In the genomic region with DNA sequence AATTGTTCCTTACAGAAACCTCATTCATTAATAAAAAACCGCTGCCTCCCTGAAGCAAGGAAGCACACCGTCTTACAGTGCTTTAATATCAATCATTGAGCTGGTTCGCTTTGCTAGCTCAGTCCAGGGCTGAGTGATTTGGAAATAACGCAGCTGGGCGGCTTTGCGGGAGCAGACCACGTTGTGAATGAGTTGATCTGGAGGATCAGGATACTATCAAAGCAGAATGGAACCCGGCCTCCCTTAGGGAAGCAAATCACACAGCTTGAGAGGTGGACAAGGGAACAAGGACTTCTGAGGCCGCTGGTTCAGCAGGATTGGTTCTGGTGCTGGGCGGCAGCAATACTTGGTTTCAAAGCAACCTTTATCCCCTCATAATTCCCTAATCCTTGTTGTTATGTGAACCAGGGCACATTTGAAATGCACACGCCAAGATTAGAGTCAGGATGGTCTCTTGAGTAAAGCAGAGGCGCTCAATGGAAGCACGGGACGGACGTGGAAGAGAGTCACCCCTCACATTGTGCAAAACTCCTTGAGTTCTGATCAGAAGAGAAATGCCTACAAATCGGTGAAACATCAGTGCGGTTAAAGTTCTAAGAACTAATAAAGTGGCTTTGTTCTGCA, we compare ENCODE assay signal across 20 mouse cellular contexts. TPM values are rescaled to one million over a fixed set of nuclear protein-coding genes. Genes with fewer than 3 reads are reported as not detected.
DNase-seq lines count a peak whose midpoint lies in the region; ATAC-seq and TF ChIP-seq lines count a peak whose summit lies in the region.
"Had no signal": no experiment of that assay in that cellular context is flagged by ENCODE, and none has a peak within 500 bp of the region (broad histone marks: within the 10 kb centered on the region; RNA-seq: fewer than 3 reads in every experiment).

No protein-coding gene starts in this region.

- H3ac ChIP-seq in myocyte (ENCODE audit: control insufficient read depth, insufficient read length) = no peak overlapping the region

- no peaks in the 10 kb centered on the region for H3K27me3 ChIP-seq in hindbrain, embryonic 13.5 days
- no peaks in the 10 kb centered on the region for H3K27me3 ChIP-seq in hindbrain, embryonic 16.5 days (replicated peaks; ENCODE audit: control insufficient read depth, insufficient read depth, low read length)
- no peaks in the 10 kb centered on the region for H3K27me3 ChIP-seq in lung, postnatal 0 days (replicated peaks; ENCODE audit: insufficient read depth, low read length)
- H3K27me3 ChIP-seq in limb, embryonic 12.5 days = no peaks in the 10 kb centered on the region
- no peaks in the 10 kb centered on the region for H3K27me3 ChIP-seq in myocyte (ENCODE audit: control insufficient read depth, insufficient read depth, insufficient read length)
- H3K27me3 ChIP-seq: embryonic facial prominence, embryonic 12.5 days; heart, embryonic 13.5 days; limb, embryonic 13.5 days had no signal

- no peak for TF ChIP-seq EP300 in lung, postnatal 0 days (IDR thresholded peaks at IDR 0.05)

- no peaks in the 10 kb centered on the region for H3K79me2 ChIP-seq in myocyte (ENCODE audit: control insufficient read depth, insufficient read depth)

- TF ChIP-seq POLR2A in lung, adult 2 months (IDR thresholded peaks at IDR 0.05; ENCODE audit: borderline replicate concordance, extremely low read depth, low read depth, low read length) = no peak
- no peak for TF ChIP-seq POLR2A in myocyte (IDR thresholded peaks at IDR 0.05; ENCODE audit: insufficient read length, low read depth)

- DNase-seq in lung, postnatal 0 days (ENCODE audit: low spot score) = peak; percentile 41
- DNase-seq in lung, adult 2 months = no peak
- no peak for DNase-seq in thymus, postnatal 14 days
- DNase-seq: adrenal gland, postnatal 14 days; B cell, adult 2 months; cerebellum, adult 9-10 months; gastrocnemius, adult 2 months; heart, postnatal 36 days; kidney, postnatal 10 days; right cerebral cortex, adult 18-20 months had no signal

- H3K9ac ChIP-seq in hindbrain, embryonic 13.5 days = 0 out of 2 replicates have a peak overlapping the region, but pooled peaks have one; percentile 2
- H3K9ac ChIP-seq in hindbrain, embryonic 16.5 days (ENCODE audit: low read depth, low read length) = no peak overlapping the region
- no peak overlapping the region for H3K9ac ChIP-seq in lung, postnatal 0 days (replicated peaks; ENCODE audit: low read depth)
- H3K9ac ChIP-seq in limb, embryonic 12.5 days (replicated peaks) = 0 out of 2 replicates have a peak overlapping the region, but pooled peaks have one; percentile 31
- H3K9ac ChIP-seq: embryonic facial prominence, embryonic 12.5 days; heart, embryonic 13.5 days; limb, embryonic 13.5 days; liver, embryonic 14.5 days had no signal

- no peak overlapping the region for H3K4me2 ChIP-seq in hindbrain, embryonic 13.5 days
- H3K4me2 ChIP-seq in hindbrain, embryonic 16.5 days (ENCODE audit: low read length) = no peak overlapping the region
- H3K4me2 ChIP-seq in lung, postnatal 0 days (replicated peaks; ENCODE audit: low read depth, low read length) = no peak overlapping the region
- no peak overlapping the region for H3K4me2 ChIP-seq in limb, embryonic 12.5 days
- peak overlapping the region; percentile 18 for H3K4me2 ChIP-seq in myocyte (ENCODE audit: low read depth)
- H3K4me2 ChIP-seq: embryonic facial prominence, embryonic 12.5 days; heart, embryonic 13.5 days; limb, embryonic 13.5 days had no signal

- ATAC-seq in hindbrain, embryonic 13.5 days (ENCODE audit: low FRiP score) = no peak
- ATAC-seq in hindbrain, embryonic 16.5 days = no peak
- ATAC-seq in lung, postnatal 0 days = no peak
- no peak for ATAC-seq in limb, embryonic 12.5 days (ENCODE audit: insufficient number of reproducible peaks, insufficient read depth, low FRiP score, low TSS enrichment, low read depth)
- ATAC-seq: activated CD4-positive, CD25-positive, alpha-beta regulatory T cell, adult 4 months; Patski had no signal

- WGBS in hindbrain, embryonic 13.5 days = 54% methylated on average over 17 of the region's 17 CpGs
- 51% methylated on average over 17 of the region's 17 CpGs for WGBS in hindbrain, embryonic 16.5 days
- 70% methylated on average over 17 of the region's 17 CpGs for WGBS in lung, postnatal 0 days
- 77% methylated on average over 17 of the region's 17 CpGs for WGBS in lung, adult 2 months
- WGBS in limb, embryonic 12.5 days = 55% methylated on average over 17 of the region's 17 CpGs

- no peak for TF ChIP-seq CTCF in lung, postnatal 0 days (IDR thresholded peaks at IDR 0.05)
- TF ChIP-seq CTCF in lung, adult 2 months (IDR thresholded peaks at IDR 0.05; ENCODE audit: insufficient read depth, low read length) = no peak

- H3K27ac ChIP-seq in hindbrain, embryonic 13.5 days = no peak overlapping the region
- H3K27ac ChIP-seq in hindbrain, embryonic 16.5 days (ENCODE audit: low read depth, low read length) = no peak overlapping the region
- H3K27ac ChIP-seq in lung, postnatal 0 days (ENCODE audit: low read length) = no peak overlapping the region
- H3K27ac ChIP-seq in limb, embryonic 12.5 days = no peak overlapping the region
- H3K27ac ChIP-seq: embryonic facial prominence, embryonic 12.5 days; gastrocnemius, adult 2 months; heart, embryonic 13.5 days; limb, embryonic 13.5 days; liver, embryonic 14.5 days had no signal

- no peaks in the 10 kb centered on the region for H3K9me3 ChIP-seq in hindbrain, embryonic 13.5 days
- no peaks in the 10 kb centered on the region for H3K9me3 ChIP-seq in hindbrain, embryonic 16.5 days (ENCODE audit: control insufficient read depth, low read length)
- H3K9me3 ChIP-seq in lung, postnatal 0 days (ENCODE audit: low read length) = no peaks in the 10 kb centered on the region
- no peaks in the 10 kb centered on the region for H3K9me3 ChIP-seq in limb, embryonic 12.5 days
- H3K9me3 ChIP-seq: embryonic facial prominence, embryonic 12.5 days; heart, embryonic 13.5 days; limb, embryonic 13.5 days had no signal

- peaks cover 5% of the 10 kb centered on the region; the same call in 1 of the 2 replicates for H3K4me1 ChIP-seq in hindbrain, embryonic 13.5 days (replicated peaks)
- H3K4me1 ChIP-seq in hindbrain, embryonic 16.5 days (ENCODE audit: control insufficient read depth, insufficient read depth, low read depth, low read length) = no peaks in the 10 kb centered on the region
- no peaks in the 10 kb centered on the region for H3K4me1 ChIP-seq in lung, postnatal 0 days (ENCODE audit: insufficient read depth, low read depth, low read length)
- no peaks in the 10 kb centered on the region for H3K4me1 ChIP-seq in lung, adult 2 months (ENCODE audit: control insufficient read depth, insufficient read depth, low read length)
- H3K4me1 ChIP-seq in limb, embryonic 12.5 days (replicated peaks) = peaks cover 9% of the 10 kb centered on the region; the same call in 1 of the 2 replicates
- H3K4me1 ChIP-seq: embryonic facial prominence, embryonic 12.5 days had no signal

- no peaks in the 10 kb centered on the region for H3K36me3 ChIP-seq in hindbrain, embryonic 13.5 days
- H3K36me3 ChIP-seq in hindbrain, embryonic 16.5 days (ENCODE audit: control insufficient read depth, insufficient read depth, low read length) = no peaks in the 10 kb centered on the region
- no peaks in the 10 kb centered on the region for H3K36me3 ChIP-seq in lung, postnatal 0 days (ENCODE audit: insufficient read depth, low read length)
- no peaks in the 10 kb centered on the region for H3K36me3 ChIP-seq in limb, embryonic 12.5 days
- no peaks in the 10 kb centered on the region for H3K36me3 ChIP-seq in myocyte (ENCODE audit: control insufficient read depth, insufficient read depth)
- H3K36me3 ChIP-seq: embryonic facial prominence, embryonic 12.5 days; heart, embryonic 13.5 days; limb, embryonic 13.5 days had no signal

- H3K4me3 ChIP-seq in hindbrain, embryonic 13.5 days = no peak overlapping the region
- no peak overlapping the region for H3K4me3 ChIP-seq in hindbrain, embryonic 16.5 days (ENCODE audit: low read length)
- no peak overlapping the region for H3K4me3 ChIP-seq in lung, postnatal 0 days (ENCODE audit: low read depth, low read length)
- no peak overlapping the region for H3K4me3 ChIP-seq in lung, adult 2 months (replicated peaks; ENCODE audit: extremely low read depth, low read depth, low read length)
- H3K4me3 ChIP-seq in limb, embryonic 12.5 days (replicated peaks) = no peak overlapping the region
- no peak overlapping the region for H3K4me3 ChIP-seq in myocyte
- H3K4me3 ChIP-seq: embryonic facial prominence, embryonic 12.5 days; gastrocnemius, adult 2 months; heart, embryonic 13.5 days; limb, embryonic 13.5 days had no signal

TF ChIP-seq in myocyte, 11 proteins besides CTCF, POLR2A, EP300 and RAD21 (continues in another document):
- TF ChIP-seq POLR2AphosphoS2 (IDR thresholded peaks at IDR 0.05; ENCODE audit: insufficient read length, low read depth) (no peak), MYOD1 (IDR thresholded peaks at IDR 0.05; ENCODE audit: control insufficient read depth in 1 of 3, insufficient read length in 2 of 3, low read depth in 2 of 3) (no peak), TCF3 (IDR thresholded peaks at IDR 0.05; ENCODE audit: insufficient read length, low read depth) (no peak), MYOG (IDR thresholded peaks at IDR 0.05; ENCODE audit: control insufficient read depth in 1 of 3, insufficient read depth in 1 of 3, insufficient read length in 2 of 3, low read depth in 2 of 3) (no peak), E2F4 (IDR thresholded peaks at IDR 0.05; ENCODE audit: insufficient read depth) (no peak), CEBPB (IDR thresholded peaks at IDR 0.05; ENCODE audit: insufficient read depth, poor library complexity, severe bottlenecking) (no peak), USF1 (IDR thresholded peaks at IDR 0.05; ENCODE audit: low read depth) (no peak), TCF12 (IDR thresholded peaks at IDR 0.05; ENCODE audit: insufficient read depth, poor library complexity, severe bottlenecking) (no peak), SRF (IDR thresholded peaks at IDR 0.05; ENCODE audit: control insufficient read depth, insufficient read length, low read depth) (no peak)

RNA-seq across cellular contexts. Expression of a gene that starts 14.3 kb away (rescaled TPM):
- polyA plus RNA-seq in hindbrain, embryonic 13.5 days (2015; fragmentation: Nextera tagmentation; extraction: Ambion mirVana) = 7.0 and 8.3 TPM in 2 replicates
- polyA plus RNA-seq in hindbrain, embryonic 16.5 days (2015; fragmentation: Nextera tagmentation; extraction: Ambion mirVana) = 5.6 and 5.8 TPM in 2 replicates
- polyA plus RNA-seq in lung, postnatal 0 days (2015; fragmentation: Nextera tagmentation; extraction: Ambion mirVana) = 14.6 and 17.2 TPM in 2 replicates
- polyA plus RNA-seq in lung, adult 2 months (2012; rRNA removed) = 11.0 and 18.3 TPM in 2 replicates
- 10.1 and 11.8 TPM in 2 replicates for polyA plus RNA-seq in limb, embryonic 12.5 days (2016; fragmentation: Nextera tagmentation; extraction: Ambion mirVana)
- 12.1 TPM for polyA plus RNA-seq in myocyte (2012; fragmentation: generic; extraction: Trizol)

RNA-seq across cellular contexts. Expression of a gene that starts 27.8 kb away (rescaled TPM):
- polyA plus RNA-seq in hindbrain, embryonic 13.5 days (2015; fragmentation: Nextera tagmentation; extraction: Ambion mirVana) = 34.6 and 35.1 TPM in 2 replicates
- polyA plus RNA-seq in hindbrain, embryonic 16.5 days (2015; fragmentation: Nextera tagmentation; extraction: Ambion mirVana) = 28.2 and 32.1 TPM in 2 replicates
- 28.6 and 30.9 TPM in 2 replicates for polyA plus RNA-seq in lung, postnatal 0 days (2015; fragmentation: Nextera tagmentation; extraction: Ambion mirVana)
- 19.2 and 21.1 TPM in 2 replicates for polyA plus RNA-seq in lung, adult 2 months (2012; rRNA removed)
- polyA plus RNA-seq in limb, embryonic 12.5 days (2016; fragmentation: Nextera tagmentation; extraction: Ambion mirVana) = 55.1 and 55.3 TPM in 2 replicates
- 43.9 TPM for polyA plus RNA-seq in myocyte (2012; fragmentation: generic; extraction: Trizol)

Comparison
In these comparisons a context has a peak if more than half of its experiments do, and no peak if none do; other contexts are left out.
1. H3K9ac ChIP-seq: peak in hindbrain, embryonic 13.5 days (single experiment) and limb, embryonic 12.5 days (single experiment); none in hindbrain, embryonic 16.5 days (single experiment) and lung, postnatal 0 days (single experiment).